Mouse (Mus musculus) lung, postnatal 36 days (tissue): ENCODE data around the gene Ammecr1.
A peak's percentile ranks its signal among the peaks of the same experiment; 100 is the strongest.

Experiments
- DNase-seq: peaks from one replicate; pipeline ENCODE4 v3.0.0; 2022; ENCODE audit warnings: mixed read lengths

Ammecr1 gene

GRCm38 (mm10) chrX:142914208-142914607 lies 52.3 kb downstream of the Ammecr1 start:
- no peak for DNase-seq

GRCm38 (mm10) chrX:142903854-142904253 lies 62.7 kb downstream of the Ammecr1 start:
- DNase-seq, result peak; percentile 11

GRCm38 (mm10) chrX:142902599-142902998 lies 63.9 kb downstream of the Ammecr1 start:
- no peak for DNase-seq

- no peak for DNase-seq
Measured at GRCm38 (mm10) chrX:142901915-142902314, 64.6 kb downstream of the Ammecr1 start.

- DNase-seq, result no peak
Measured at GRCm38 (mm10) chrX:142898295-142898887, 68.1 kb downstream of the Ammecr1 start.

GRCm38 (mm10) chrX:142897477-142898000 lies 69.0 kb downstream of the Ammecr1 start:
- no peak for DNase-seq

- DNase-seq, result no peak
Measured at GRCm38 (mm10) chrX:142895316-142895715, 71.2 kb downstream of the Ammecr1 start.

GRCm38 (mm10) chrX:142885962-142886361 lies 80.6 kb downstream of the Ammecr1 start:
- DNase-seq, result no peak

GRCm38 (mm10) chrX:142883593-142883992 lies 82.9 kb downstream of the Ammecr1 start:
- DNase-seq, result no peak

GRCm38 (mm10) chrX:142882255-142882654 lies 84.3 kb downstream of the Ammecr1 start:
- peak; percentile 14 for DNase-seq

GRCm38 (mm10) chrX:142869844-142870243 lies 96.7 kb downstream of the Ammecr1 start:
- DNase-seq, result no peak

- DNase-seq, result no peak
Measured at GRCm38 (mm10) chrX:142848032-142848431, 118.5 kb downstream of the Ammecr1 start.

- no peak for DNase-seq
Measured at GRCm38 (mm10) chrX:142846266-142846665, 120.3 kb downstream of the Ammecr1 start.

GRCm38 (mm10) chrX:142841916-142842315 lies 124.6 kb downstream of the Ammecr1 start:
- no peak for DNase-seq

GRCm38 (mm10) chrX:142839411-142839810 lies 127.1 kb downstream of the Ammecr1 start:
- DNase-seq, result no peak

- no peak for DNase-seq
Measured at GRCm38 (mm10) chrX:142838841-142839240, 127.7 kb downstream of the Ammecr1 start.

GRCm38 (mm10) chrX:142837316-142837715 lies 129.2 kb downstream of the Ammecr1 start:
- no peak for DNase-seq

GRCm38 (mm10) chrX:142836399-142836798 lies 130.1 kb downstream of the Ammecr1 start:
- DNase-seq, result no peak

- DNase-seq, result no peak
Measured at GRCm38 (mm10) chrX:142834807-142835206, 131.7 kb downstream of the Ammecr1 start.

GRCm38 (mm10) chrX:142833164-142833796 lies 133.2 kb downstream of the Ammecr1 start:
- DNase-seq, result no peak

- DNase-seq, result no peak
Measured at GRCm38 (mm10) chrX:142832221-142832620, 134.3 kb downstream of the Ammecr1 start.

GRCm38 (mm10) chrX:142830572-142830971 lies 136.0 kb downstream of the Ammecr1 start:
- DNase-seq, result no peak

- no peak for DNase-seq
Measured at GRCm38 (mm10) chrX:142829866-142830470, 136.6 kb downstream of the Ammecr1 start.

- DNase-seq, result no peak
Measured at GRCm38 (mm10) chrX:142829267-142829666, 137.3 kb downstream of the Ammecr1 start.
